Mouse (Mus musculus): ENCODE results near the gene Pvr. TPM values are rescaled to one million over a fixed set of nuclear protein-coding genes. Genes with fewer than 3 reads are reported as not detected.

The Pvr gene
- 22.2 TPM for polyA plus RNA-seq (2015; fragmentation: Illumina TruSeq; extraction: RNeasy Lipid Tissue Mini Kit (QIAGEN cat#74804); ENCODE audit: insufficient read depth, low replicate concordance)

DNA sequence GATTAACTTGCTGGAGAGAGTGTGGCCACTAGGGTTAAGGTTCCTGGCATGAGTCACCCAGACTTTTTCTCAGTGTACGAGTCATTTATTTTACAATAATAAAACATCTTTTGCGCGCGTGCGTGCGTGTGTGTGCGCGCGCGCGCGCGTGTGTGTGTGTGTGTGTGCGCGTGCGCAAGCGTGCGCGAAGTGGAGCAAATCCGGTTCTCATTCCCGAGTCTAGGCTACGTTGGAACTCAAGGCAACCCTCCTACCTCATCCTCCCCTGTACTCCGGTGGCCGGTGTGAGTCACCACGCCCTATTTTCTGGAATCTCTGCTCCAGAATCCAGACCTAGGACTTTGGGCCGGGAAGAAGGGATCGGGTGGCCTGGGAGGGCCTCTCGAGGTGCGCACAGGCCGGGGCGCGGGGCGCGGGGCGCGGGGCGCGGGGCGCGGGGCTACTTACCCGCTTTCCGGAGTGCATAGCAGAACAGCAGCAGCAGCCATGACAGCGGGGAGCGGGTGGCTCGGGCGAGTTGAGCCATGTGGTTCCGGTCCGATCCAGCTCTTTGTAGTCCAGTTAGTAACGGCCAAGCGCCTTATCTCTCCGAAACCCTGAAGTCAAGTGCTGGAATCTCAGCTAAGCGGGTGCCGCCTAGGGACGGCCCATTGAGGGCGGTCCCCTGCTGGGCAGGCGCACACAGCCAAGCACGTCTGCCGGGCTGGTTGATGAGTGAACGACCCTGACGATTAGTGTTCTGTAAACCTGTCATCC, at the start of gene Pvr:
TSS of gene Pvr (minus strand) at position 655 of the 756 bp plus-strand sequence.

GRCm38 (mm10) chr7:19964985-19965579, 44.1 kb upstream of the Pvr start, which contains the start of gene Ceacam20:
Ceacam20 (plus strand) TSS chr7:19965412.

GRCm38 (mm10) chr7:19950589-19950988, 29.6 kb upstream of the Pvr start, which contains the start of gene Igsf23:
Igsf23 (minus strand) TSS chr7:19950756.

DNA sequence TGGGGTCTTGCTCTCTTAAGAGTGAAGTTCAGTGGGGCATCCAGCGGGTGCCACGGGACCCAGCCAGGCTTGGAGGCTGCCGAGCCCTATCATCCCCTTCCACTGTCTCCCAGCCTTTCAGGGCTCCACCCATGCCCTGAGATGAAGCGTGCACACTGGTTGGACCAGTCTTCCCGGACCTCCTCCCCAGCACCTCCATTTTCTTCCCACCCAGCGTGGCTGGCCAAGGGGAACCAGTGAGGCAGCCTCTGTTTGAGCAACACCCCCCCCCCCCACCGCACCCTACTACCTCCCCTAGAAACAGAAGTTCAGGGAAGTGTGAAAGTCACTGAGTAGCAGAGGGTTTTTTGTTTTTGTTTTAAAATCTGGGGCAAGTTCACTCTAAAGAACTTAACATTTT, 33.1 kb downstream of the Pvr start, which contains the start of gene Ceacam19:
TSS of gene Ceacam19 (minus strand) at position 117 of the 400 bp plus-strand sequence.

DNA sequence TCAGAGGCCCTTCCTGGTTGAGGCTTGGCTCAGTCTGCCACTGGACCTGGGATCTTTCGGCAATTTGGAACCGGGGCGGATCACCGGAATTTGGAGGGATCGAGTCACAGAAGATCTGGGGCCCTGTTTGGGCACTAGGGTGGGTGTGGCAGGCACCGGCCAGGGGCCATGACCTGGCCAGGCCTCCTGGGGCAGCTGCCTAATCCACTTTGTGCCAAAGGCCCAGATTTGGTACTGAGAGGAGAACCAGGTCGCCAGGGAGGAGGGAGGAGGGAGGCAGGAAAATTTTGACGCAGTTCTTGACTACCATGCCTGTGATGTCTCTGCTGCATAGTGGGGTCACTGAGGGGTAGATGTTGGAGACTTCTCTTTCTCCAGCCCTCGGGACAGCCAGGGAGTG, 59.8 kb downstream of the Pvr start, which contains the start of gene Ceacam16:
TSS of gene Ceacam16 (minus strand) at position 101 of the 400 bp plus-strand sequence.

Other genes with a start within 250 kb of the Pvr start
- gene Apoc2, start 243.2 kb downstream of the Pvr start, polyA plus RNA-seq (2015; fragmentation: Illumina TruSeq; extraction: RNeasy Lipid Tissue Mini Kit (QIAGEN cat#74804); ENCODE audit: insufficient read depth, low replicate concordance), result 2.6 TPM
- gene Gm44805, start 239.7 kb downstream of the Pvr start, polyA plus RNA-seq (2015; fragmentation: Illumina TruSeq; extraction: RNeasy Lipid Tissue Mini Kit (QIAGEN cat#74804); ENCODE audit: insufficient read depth, low replicate concordance), result not detected
- gene Apoc4, start 239.7 kb downstream of the Pvr start, polyA plus RNA-seq (2015; fragmentation: Illumina TruSeq; extraction: RNeasy Lipid Tissue Mini Kit (QIAGEN cat#74804); ENCODE audit: insufficient read depth, low replicate concordance), result not detected
- 27.6 TPM for gene Apoc1, start 228.5 kb downstream of the Pvr start, polyA plus RNA-seq (2015; fragmentation: Illumina TruSeq; extraction: RNeasy Lipid Tissue Mini Kit (QIAGEN cat#74804); ENCODE audit: insufficient read depth, low replicate concordance)
- 297 TPM for gene Apoe, start 222.0 kb downstream of the Pvr start, polyA plus RNA-seq (2015; fragmentation: Illumina TruSeq; extraction: RNeasy Lipid Tissue Mini Kit (QIAGEN cat#74804); ENCODE audit: insufficient read depth, low replicate concordance)
- gene Tomm40, start 205.7 kb downstream of the Pvr start, polyA plus RNA-seq (2015; fragmentation: Illumina TruSeq; extraction: RNeasy Lipid Tissue Mini Kit (QIAGEN cat#74804); ENCODE audit: insufficient read depth, low replicate concordance), result 9.2 TPM
- 6.5 TPM for gene Nectin2, start 170.7 kb downstream of the Pvr start, polyA plus RNA-seq (2015; fragmentation: Illumina TruSeq; extraction: RNeasy Lipid Tissue Mini Kit (QIAGEN cat#74804); ENCODE audit: insufficient read depth, low replicate concordance)
- gene Bcam, start 150.1 kb downstream of the Pvr start, polyA plus RNA-seq (2015; fragmentation: Illumina TruSeq; extraction: RNeasy Lipid Tissue Mini Kit (QIAGEN cat#74804); ENCODE audit: insufficient read depth, low replicate concordance), result 2.9 TPM
- gene Cblc, start 124.4 kb downstream of the Pvr start, polyA plus RNA-seq (2015; fragmentation: Illumina TruSeq; extraction: RNeasy Lipid Tissue Mini Kit (QIAGEN cat#74804); ENCODE audit: insufficient read depth, low replicate concordance), result 0.40 TPM
- gene Bcl3, start 98.4 kb downstream of the Pvr start, polyA plus RNA-seq (2015; fragmentation: Illumina TruSeq; extraction: RNeasy Lipid Tissue Mini Kit (QIAGEN cat#74804); ENCODE audit: insufficient read depth, low replicate concordance), result 48.7 TPM
- not detected for gene Gm19345, start 69.2 kb downstream of the Pvr start, polyA plus RNA-seq (2015; fragmentation: Illumina TruSeq; extraction: RNeasy Lipid Tissue Mini Kit (QIAGEN cat#74804); ENCODE audit: insufficient read depth, low replicate concordance)
- gene Ceacam16, start 59.9 kb downstream of the Pvr start, polyA plus RNA-seq (2015; fragmentation: Illumina TruSeq; extraction: RNeasy Lipid Tissue Mini Kit (QIAGEN cat#74804); ENCODE audit: insufficient read depth, low replicate concordance), result 1.2 TPM
- gene Ceacam19, start 33.2 kb downstream of the Pvr start, polyA plus RNA-seq (2015; fragmentation: Illumina TruSeq; extraction: RNeasy Lipid Tissue Mini Kit (QIAGEN cat#74804); ENCODE audit: insufficient read depth, low replicate concordance), result 0.32 TPM
- gene Igsf23, start 29.6 kb upstream of the Pvr start, polyA plus RNA-seq (2015; fragmentation: Illumina TruSeq; extraction: RNeasy Lipid Tissue Mini Kit (QIAGEN cat#74804); ENCODE audit: insufficient read depth, low replicate concordance), result 1.6 TPM
- not detected for gene Ceacam20, start 44.3 kb upstream of the Pvr start, polyA plus RNA-seq (2015; fragmentation: Illumina TruSeq; extraction: RNeasy Lipid Tissue Mini Kit (QIAGEN cat#74804); ENCODE audit: insufficient read depth, low replicate concordance)
- gene Nlrp9b, start 70.3 kb upstream of the Pvr start, polyA plus RNA-seq (2015; fragmentation: Illumina TruSeq; extraction: RNeasy Lipid Tissue Mini Kit (QIAGEN cat#74804); ENCODE audit: insufficient read depth, low replicate concordance), result not detected
- not detected for gene Vmn1r91, start 178.5 kb upstream of the Pvr start, polyA plus RNA-seq (2015; fragmentation: Illumina TruSeq; extraction: RNeasy Lipid Tissue Mini Kit (QIAGEN cat#74804); ENCODE audit: insufficient read depth, low replicate concordance)
- not detected for gene Gm16442, start 201.4 kb upstream of the Pvr start, polyA plus RNA-seq (2015; fragmentation: Illumina TruSeq; extraction: RNeasy Lipid Tissue Mini Kit (QIAGEN cat#74804); ENCODE audit: insufficient read depth, low replicate concordance)
- gene Vmn1r93, start 217.9 kb upstream of the Pvr start, polyA plus RNA-seq (2015; fragmentation: Illumina TruSeq; extraction: RNeasy Lipid Tissue Mini Kit (QIAGEN cat#74804); ENCODE audit: insufficient read depth, low replicate concordance), result not detected
- gene Vmn1r94, start 247.2 kb upstream of the Pvr start, polyA plus RNA-seq (2015; fragmentation: Illumina TruSeq; extraction: RNeasy Lipid Tissue Mini Kit (QIAGEN cat#74804); ENCODE audit: insufficient read depth, low replicate concordance), result not detected